ENCODE assay signal across 9 mouse cellular contexts in the genomic region with DNA sequence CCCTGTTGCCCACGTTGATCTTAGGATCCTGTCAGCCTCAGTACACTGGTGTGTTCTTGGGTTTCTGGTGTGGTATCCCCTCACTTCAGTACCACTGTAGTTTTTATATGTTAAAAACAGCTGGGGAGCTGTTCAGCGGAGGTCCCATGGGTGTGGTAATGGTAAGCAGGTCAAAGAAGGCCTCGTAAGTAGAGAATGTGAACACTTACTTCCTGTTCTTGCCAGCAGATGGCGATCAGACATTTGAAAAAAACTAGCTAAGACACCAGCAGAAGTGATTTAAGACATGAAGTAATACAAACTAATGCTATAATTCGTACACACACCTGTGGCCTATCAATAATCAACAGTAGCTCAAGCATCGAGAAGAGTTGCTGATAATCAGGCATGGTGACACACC. TPM values are rescaled to one million over a fixed set of nuclear protein-coding genes. Genes with fewer than 3 reads are reported as not detected.
DNase-seq lines count a peak whose midpoint lies in the region; ATAC-seq and TF ChIP-seq lines count a peak whose summit lies in the region.
"Had no signal": no experiment of that assay in that cellular context is flagged by ENCODE, and none has a peak within 500 bp of the region (broad histone marks: within the 10 kb centered on the region; RNA-seq: fewer than 3 reads in every experiment).

No protein-coding gene starts in this region.

- no peak overlapping the region for H3K4me2 ChIP-seq in stomach, postnatal 0 days (replicated peaks; ENCODE audit: low read depth)
- H3K4me2 ChIP-seq: lung, embryonic 15.5 days had no signal

- TF ChIP-seq EP300 in stomach, postnatal 0 days (optimal IDR thresholded peaks at IDR 0.05), result no peak

- H3K27me3 ChIP-seq in stomach, postnatal 0 days (ENCODE audit: control insufficient read depth, insufficient read depth, low read length), result no peaks in the 10 kb centered on the region
- H3K27me3 ChIP-seq: lung, embryonic 15.5 days had no signal

- peak; percentile 63 for ATAC-seq in stomach, postnatal 0 days (ENCODE audit: low FRiP score, low TSS enrichment)

- DNase-seq in heart, adult 8-10 months (ENCODE audit: low spot score), result peak; percentile 60
- DNase-seq in heart, postnatal 25 days (ENCODE audit: low spot score), result no peak
- DNase-seq in CD4-positive helper T cell, adult 2 months (ENCODE audit: low read depth, low spot score), result peak; percentile 78
- DNase-seq in adrenal gland, postnatal 14 days, result peak; percentile 47
- DNase-seq in forelimb bud, embryonic 11.5 days (ENCODE audit: low read depth, low spot score), result peak; percentile 63
- peak; percentile 43 for DNase-seq in large intestine, adult 2 months (ENCODE audit: low read depth, low spot score)
- DNase-seq in lung, postnatal 14 days, result peak; percentile 58
- DNase-seq in stomach, postnatal 0 days (ENCODE audit: low spot score), result peak; percentile 50

- no peak overlapping the region for H3K9ac ChIP-seq in stomach, postnatal 0 days (ENCODE audit: low read length)
- H3K9ac ChIP-seq: lung, embryonic 15.5 days had no signal

- H3K4me1 ChIP-seq in stomach, postnatal 0 days (replicated peaks; ENCODE audit: control insufficient read depth, insufficient read depth), result no peaks in the 10 kb centered on the region
- H3K4me1 ChIP-seq: lung, embryonic 15.5 days had no signal

- no peak overlapping the region for H3K27ac ChIP-seq in stomach, postnatal 0 days (replicated peaks)
- H3K27ac ChIP-seq: lung, embryonic 15.5 days had no signal

- no peaks in the 10 kb centered on the region for H3K9me3 ChIP-seq in stomach, postnatal 0 days (ENCODE audit: control insufficient read depth, low read length)
- H3K9me3 ChIP-seq: lung, embryonic 15.5 days had no signal

- WGBS in large intestine, adult 2 months, result 11% methylated on average over 6 of the region's 6 CpGs
- WGBS in stomach, postnatal 0 days, result 18% methylated on average over 6 of the region's 6 CpGs

- TF ChIP-seq CTCF in stomach, postnatal 0 days (IDR thresholded peaks at IDR 0.05; ENCODE audit: low read depth), result peak; percentile 77

- no peak overlapping the region for H3K4me3 ChIP-seq in stomach, postnatal 0 days (ENCODE audit: low read depth, low read length)
- H3K4me3 ChIP-seq: lung, embryonic 15.5 days had no signal

- intact Hi-C loops in heart, postnatal 25 days (cut with DNase I), result loop anchor here (5.0 to 10.0 kb wide), 2 partner anchors 76 to 208 kb away; partner anchors contain the start of gene Ccin

- peaks cover 2% of the 10 kb centered on the region; the same call in 1 of the 2 replicates for H3K36me3 ChIP-seq in stomach, postnatal 0 days (ENCODE audit: control insufficient read depth, insufficient read depth, low read length)

RNA-seq across cellular contexts. Expression of gene Reck, which starts 31.1 kb away (rescaled TPM):
- 1 to 10 TPM; 4.4 to 5.7 (median 5.2) TPM for total RNA-seq in heart, adult 8-10 months (2022)
- total RNA-seq in heart, postnatal 25 days (2021), result 1 to 10 TPM; 6.5 TPM
- total RNA-seq in adrenal gland, postnatal 14 days (2021), result 14.6 and 16.6 TPM in 2 replicates
- 2.5 and 4.1 TPM in 2 replicates for polyA plus RNA-seq in large intestine, adult 2 months (2012; rRNA removed)
- 10.2 and 11.3 TPM in 2 replicates for polyA plus RNA-seq in stomach, postnatal 0 days (2015; fragmentation: Nextera tagmentation; extraction: Ambion mirVana)

RNA-seq across cellular contexts. Expression of gene Glipr2, which starts 50.8 kb away (rescaled TPM):
- 1 to 10 TPM; 2.3 to 5.2 (median 2.8) TPM for total RNA-seq in heart, adult 8-10 months (2022)
- 1 to 10 TPM; 3.6 to 4.3 TPM for total RNA-seq in heart, postnatal 25 days (2021)
- total RNA-seq in adrenal gland, postnatal 14 days (2021), result 7.4 and 9.1 TPM in 2 replicates
- 21.5 and 28.2 TPM in 2 replicates for polyA plus RNA-seq in large intestine, adult 2 months (2012; rRNA removed)
- 43.4 and 46.4 TPM in 2 replicates for polyA plus RNA-seq in stomach, postnatal 0 days (2015; fragmentation: Nextera tagmentation; extraction: Ambion mirVana)

RNA-seq across cellular contexts. Expression of gene Olfr155, which starts 55.1 kb away (rescaled TPM):
- total RNA-seq in heart, adult 8-10 months (2022), result not detected
- total RNA-seq in heart, postnatal 25 days (2021), result not detected
- total RNA-seq in adrenal gland, postnatal 14 days (2021), result not detected in 2 replicates
- polyA plus RNA-seq in large intestine, adult 2 months (2012; rRNA removed), result not detected in 2 replicates
- polyA plus RNA-seq in stomach, postnatal 0 days (2015; fragmentation: Nextera tagmentation; extraction: Ambion mirVana), result 0.02 TPM in 1 of 2 replicates, not detected in the other
- polyA plus RNA-seq: lung, embryonic 15.5 days had no signal
